Mouse (Mus musculus) liver, adult 2 months (tissue): Measurements from ENCODE around the gene Smug1.

Experiments
- CTCF ChIP-seq: fragments of 200-500 bp; IDR thresholded peaks from 2 replicates; pipeline ENCODE4 v1.5.1; 2011; ENCODE audit warnings: low read depth, low read length, control low read depth
- POLR2A ChIP-seq: fragments of 200-500 bp; IDR thresholded peaks from 2 replicates; pipeline ENCODE4 v1.6.1; 2011; ENCODE audit warnings: low read length, control low read depth; ENCODE audit not compliant: insufficient read depth; ENCODE audit errors: extremely low read depth

DNA sequence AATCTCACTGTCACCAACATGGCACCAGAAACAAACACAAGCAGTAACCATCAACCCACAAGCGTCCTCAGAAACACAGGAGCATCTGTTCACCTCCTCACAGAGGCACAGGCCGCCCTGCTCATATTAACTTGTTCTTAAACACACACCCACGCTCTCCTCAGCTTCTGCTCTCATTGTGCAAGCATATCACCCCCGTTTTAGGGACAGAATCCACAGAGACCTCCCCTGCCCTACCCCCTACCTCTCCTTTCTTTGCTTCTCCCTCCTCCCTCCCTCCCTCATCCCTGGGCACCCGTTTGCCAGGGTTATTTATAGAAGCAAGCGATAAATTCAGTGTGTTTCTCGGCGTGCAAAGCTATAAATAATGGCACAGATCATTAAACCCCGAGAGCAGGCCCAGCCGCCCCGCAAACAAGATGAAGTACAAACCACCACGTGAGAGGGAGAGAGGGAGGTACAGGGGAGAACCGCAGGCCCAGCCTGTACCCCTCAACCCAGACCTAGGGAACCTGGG lies 31.4 kb downstream of the Smug1 start:
- TF ChIP-seq CTCF, result no peak
- TF ChIP-seq POLR2A, result no peak
